Mouse (Mus musculus): ENCODE data around the gene Olfr1357. TPM values are rescaled to one million over a fixed set of nuclear protein-coding genes. Genes with fewer than 3 reads are reported as not detected.

Olfr1357 gene
- polyA plus RNA-seq, 1 experiment from 2014 or later, result not detected

DNA sequence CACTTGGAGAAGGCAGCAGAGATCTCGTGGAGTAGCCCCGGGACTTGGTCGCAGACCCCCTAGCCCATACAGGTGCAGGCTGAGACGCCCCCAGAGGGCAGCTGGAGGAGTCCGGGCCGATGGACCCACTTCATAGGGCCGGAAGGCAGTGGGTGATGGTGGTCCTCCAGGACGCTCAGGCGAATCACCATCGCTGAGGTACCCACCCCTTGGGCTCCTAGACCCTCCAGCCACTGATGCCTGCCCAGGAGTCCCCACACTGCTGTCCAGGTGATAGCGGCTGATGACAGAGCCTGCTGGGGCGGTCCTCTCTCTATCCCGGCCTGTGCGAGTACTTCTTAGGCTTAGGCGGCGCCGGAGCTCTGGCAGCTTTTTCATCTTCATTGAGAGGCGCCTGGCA, 28.6 kb downstream of the Olfr1357 start:
- peaks cover 26% of the 10 kb centered on the region for H3K27me3 ChIP-seq (replicated peaks; ENCODE audit: control insufficient read depth, insufficient read depth, low read length)
- 96% methylated on average over 18 of the region's 18 CpGs for WGBS
- H3K36me3 ChIP-seq (ENCODE audit: control insufficient read depth, insufficient read depth, low read length), result peaks cover 15% of the 10 kb centered on the region
- H3K9me3 ChIP-seq (ENCODE audit: control insufficient read depth, low read length), result no peaks in the 10 kb centered on the region
- no peaks in the 10 kb centered on the region for H3K4me1 ChIP-seq (replicated peaks; ENCODE audit: control insufficient read depth, insufficient read depth, low read length)
- DNase-seq (ENCODE audit: low spot score) (no peak), ATAC-seq (replicated peaks; ENCODE audit: low FRiP score) (no peak)
- no peak overlapping the region for H3K4me2 ChIP-seq
- no peak overlapping the region for H3K9ac ChIP-seq (ENCODE audit: low read depth, low read length)
- no peak overlapping the region for H3K4me3 ChIP-seq (ENCODE audit: low read depth, low read length)
- H3K27ac ChIP-seq (ENCODE audit: low read depth, low read length), result no peak overlapping the region

GRCm38 (mm10) chr10:78586026-78586425, 31.8 kb downstream of the Olfr1357 start:
- DNase-seq (ENCODE audit: low spot score), result no peak
- 92% methylated on average over 13 of the region's 13 CpGs for WGBS

DNA sequence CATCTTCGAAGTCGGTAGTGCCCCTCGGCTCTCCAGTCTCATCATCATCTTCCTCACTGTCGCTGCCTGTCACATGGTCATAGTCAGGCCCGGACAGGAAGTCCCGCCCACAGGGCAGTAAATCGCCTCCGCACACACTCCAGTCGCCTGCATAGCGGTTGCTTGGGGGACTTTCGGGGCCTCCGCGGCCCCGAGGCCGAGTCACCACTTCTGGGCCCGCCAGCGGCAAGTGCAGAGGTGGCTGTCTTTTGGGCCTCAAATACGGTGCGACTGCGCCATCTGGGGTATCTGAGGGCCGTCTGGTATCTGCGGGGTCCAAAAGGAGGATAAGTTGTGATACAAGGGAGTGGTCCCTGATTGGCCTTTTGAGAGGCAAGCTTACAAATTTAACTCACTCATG, 32.3 kb downstream of the Olfr1357 start:
- H3K4me3 ChIP-seq (ENCODE audit: low read depth, low read length), result no peak overlapping the region
- H3K9ac ChIP-seq (ENCODE audit: low read depth, low read length), result no peak overlapping the region
- no peak for ATAC-seq (replicated peaks; ENCODE audit: low FRiP score)
- H3K27ac ChIP-seq (ENCODE audit: low read depth, low read length), result no peak overlapping the region
- 84% methylated on average over 22 of the region's 22 CpGs for WGBS
- no peaks in the 10 kb centered on the region; the same call in 1 of the 2 replicates for H3K27me3 ChIP-seq (replicated peaks; ENCODE audit: control insufficient read depth, insufficient read depth, low read length)
- no peaks in the 10 kb centered on the region for H3K9me3 ChIP-seq (ENCODE audit: control insufficient read depth, low read length)
- no peaks in the 10 kb centered on the region for H3K4me1 ChIP-seq (replicated peaks; ENCODE audit: control insufficient read depth, insufficient read depth, low read length)
- H3K36me3 ChIP-seq (ENCODE audit: control insufficient read depth, insufficient read depth, low read length), result peaks cover 15% of the 10 kb centered on the region
- DNase-seq (ENCODE audit: low spot score), result peak; percentile 27
- no peak overlapping the region for H3K4me2 ChIP-seq

More at GRCm38 (mm10) chr10:78586026-78586425, 31.8 kb downstream of the Olfr1357 start:
- H3K27me3 ChIP-seq (replicated peaks; ENCODE audit: control insufficient read depth, insufficient read depth, low read length), result peaks cover under 1% of the 10 kb centered on the region
- H3K4me3 ChIP-seq (ENCODE audit: low read depth, low read length), result no peak overlapping the region
- peaks cover 15% of the 10 kb centered on the region for H3K36me3 ChIP-seq (ENCODE audit: control insufficient read depth, insufficient read depth, low read length)
- no peaks in the 10 kb centered on the region for H3K4me1 ChIP-seq (replicated peaks; ENCODE audit: control insufficient read depth, insufficient read depth, low read length)
- no peak for ATAC-seq (replicated peaks; ENCODE audit: low FRiP score)
- H3K27ac ChIP-seq (ENCODE audit: low read depth, low read length), result no peak overlapping the region
- H3K9ac ChIP-seq (ENCODE audit: low read depth, low read length), result no peak overlapping the region
- H3K4me2 ChIP-seq, result no peak overlapping the region
- no peaks in the 10 kb centered on the region for H3K9me3 ChIP-seq (ENCODE audit: control insufficient read depth, low read length)

GRCm38 (mm10) chr10:78584996-78585395, 32.9 kb downstream of the Olfr1357 start:
- DNase-seq (ENCODE audit: low spot score), result no peak
- ATAC-seq (replicated peaks; ENCODE audit: low FRiP score), result no peak
- H3K4me1 ChIP-seq (replicated peaks; ENCODE audit: control insufficient read depth, insufficient read depth, low read length), result no peaks in the 10 kb centered on the region
- H3K9me3 ChIP-seq (ENCODE audit: control insufficient read depth, low read length), result no peaks in the 10 kb centered on the region
- peaks cover 15% of the 10 kb centered on the region for H3K36me3 ChIP-seq (ENCODE audit: control insufficient read depth, insufficient read depth, low read length)
- WGBS, result 82% methylated on average over 1 of the region's 1 CpGs
- no peak overlapping the region for H3K4me3 ChIP-seq (ENCODE audit: low read depth, low read length)
- no peak overlapping the region for H3K27ac ChIP-seq (ENCODE audit: low read depth, low read length)
- no peaks in the 10 kb centered on the region; the same call in 1 of the 2 replicates for H3K27me3 ChIP-seq (replicated peaks; ENCODE audit: control insufficient read depth, insufficient read depth, low read length)
- H3K4me2 ChIP-seq, result no peak overlapping the region
- H3K9ac ChIP-seq (ENCODE audit: low read depth, low read length), result no peak overlapping the region

GRCm38 (mm10) chr10:78583939-78584338, 33.9 kb downstream of the Olfr1357 start:
- DNase-seq (ENCODE audit: low spot score) (no peak), ATAC-seq (replicated peaks; ENCODE audit: low FRiP score) (no peak)
- Histone ChIP-seq H3K9ac (ENCODE audit: low read depth, low read length) (no peak overlapping the region), H3K4me1 (replicated peaks; ENCODE audit: control insufficient read depth, insufficient read depth, low read length) (no peaks in the 10 kb centered on the region), H3K27me3 (replicated peaks; ENCODE audit: control insufficient read depth, insufficient read depth, low read length) (no peaks in the 10 kb centered on the region), H3K36me3 (ENCODE audit: control insufficient read depth, insufficient read depth, low read length) (peaks cover 20% of the 10 kb centered on the region), H3K9me3 (ENCODE audit: control insufficient read depth, low read length) (no peaks in the 10 kb centered on the region), H3K27ac (ENCODE audit: low read depth, low read length) (no peak overlapping the region), H3K4me2 (no peak overlapping the region), H3K4me3 (ENCODE audit: low read depth, low read length) (no peak overlapping the region)
- 82% methylated on average over 3 of the region's 3 CpGs for WGBS

- Histone ChIP-seq H3K36me3 (ENCODE audit: control insufficient read depth, insufficient read depth, low read length) (peaks cover 17% of the 10 kb centered on the region), H3K9ac (ENCODE audit: low read depth, low read length) (no peak overlapping the region), H3K27me3 (replicated peaks; ENCODE audit: control insufficient read depth, insufficient read depth, low read length) (no peaks in the 10 kb centered on the region), H3K4me3 (ENCODE audit: low read depth, low read length) (no peak overlapping the region), H3K4me2 (no peak overlapping the region), H3K4me1 (replicated peaks; ENCODE audit: control insufficient read depth, insufficient read depth, low read length) (no peaks in the 10 kb centered on the region), H3K9me3 (ENCODE audit: control insufficient read depth, low read length) (no peaks in the 10 kb centered on the region), H3K27ac (ENCODE audit: low read depth, low read length) (no peak overlapping the region)
- WGBS, result 72% methylated on average over 9 of the region's 9 CpGs
- ATAC-seq (replicated peaks; ENCODE audit: low FRiP score) (no peak), DNase-seq (ENCODE audit: low spot score) (no peak)
Observed at GRCm38 (mm10) chr10:78583347-78583746, 34.5 kb downstream of the Olfr1357 start.

- no peaks in the 10 kb centered on the region for H3K9me3 ChIP-seq (ENCODE audit: control insufficient read depth, low read length)
- H3K36me3 ChIP-seq (ENCODE audit: control insufficient read depth, insufficient read depth, low read length), result peaks cover 12% of the 10 kb centered on the region
- 93% methylated on average over 7 of the region's 7 CpGs for WGBS
- DNase-seq (ENCODE audit: low spot score) (no peak), ATAC-seq (replicated peaks; ENCODE audit: low FRiP score) (no peak)
- H3K27me3 ChIP-seq (replicated peaks; ENCODE audit: control insufficient read depth, insufficient read depth, low read length), result no peaks in the 10 kb centered on the region
- no peak overlapping the region for H3K4me2 ChIP-seq
- H3K9ac ChIP-seq (ENCODE audit: low read depth, low read length), result no peak overlapping the region
- no peaks in the 10 kb centered on the region for H3K4me1 ChIP-seq (replicated peaks; ENCODE audit: control insufficient read depth, insufficient read depth, low read length)
- no peak overlapping the region for H3K27ac ChIP-seq (ENCODE audit: low read depth, low read length)
- no peak overlapping the region for H3K4me3 ChIP-seq (ENCODE audit: low read depth, low read length)
Observed at GRCm38 (mm10) chr10:78581121-78581520, 36.8 kb downstream of the Olfr1357 start.

DNA sequence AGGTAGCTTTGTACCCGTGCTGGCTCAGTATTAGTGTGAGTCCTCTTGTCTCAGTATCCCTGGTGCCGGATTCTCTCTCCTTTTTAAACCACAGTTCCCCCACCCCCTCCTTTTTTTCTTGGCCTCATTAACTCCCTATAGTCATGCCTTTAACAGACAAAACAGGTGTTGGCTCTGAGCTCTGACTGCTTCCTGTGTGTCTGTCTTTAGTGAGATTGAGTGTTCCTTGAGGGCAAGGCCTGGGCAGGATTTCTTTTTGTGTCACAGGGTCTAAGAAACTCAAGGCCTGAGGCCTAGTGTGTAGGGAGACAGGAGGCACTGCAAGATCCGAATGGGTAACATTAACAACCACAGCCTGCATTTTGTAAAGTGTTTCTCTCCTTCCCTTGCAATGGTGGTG, 39.7 kb downstream of the Olfr1357 start:
- Histone ChIP-seq H3K4me1 (replicated peaks; ENCODE audit: control insufficient read depth, insufficient read depth, low read length) (peaks cover 9% of the 10 kb centered on the region), H3K36me3 (ENCODE audit: control insufficient read depth, insufficient read depth, low read length) (peaks cover 7% of the 10 kb centered on the region), H3K27ac (ENCODE audit: low read depth, low read length) (no peak overlapping the region), H3K4me2 (no peak overlapping the region), H3K9ac (ENCODE audit: low read depth, low read length) (no peak overlapping the region), H3K27me3 (replicated peaks; ENCODE audit: control insufficient read depth, insufficient read depth, low read length) (no peaks in the 10 kb centered on the region), H3K9me3 (ENCODE audit: control insufficient read depth, low read length) (no peaks in the 10 kb centered on the region), H3K4me3 (ENCODE audit: low read depth, low read length) (no peak overlapping the region)
- DNase-seq (ENCODE audit: low spot score), result no peak
- ATAC-seq (replicated peaks; ENCODE audit: low FRiP score), result no peak
- 78% methylated on average over 3 of the region's 3 CpGs for WGBS

GRCm38 (mm10) chr10:78576435-78577184, 41.3 kb downstream of the Olfr1357 start:
- peaks cover 9% of the 10 kb centered on the region for H3K4me1 ChIP-seq (replicated peaks; ENCODE audit: control insufficient read depth, insufficient read depth, low read length)
- no peak for DNase-seq (ENCODE audit: low spot score)
- no peak for ATAC-seq (replicated peaks; ENCODE audit: low FRiP score)
- no peak overlapping the region for H3K4me2 ChIP-seq
- no peak overlapping the region for H3K9ac ChIP-seq (ENCODE audit: low read depth, low read length)
- H3K9me3 ChIP-seq (ENCODE audit: control insufficient read depth, low read length), result no peaks in the 10 kb centered on the region
- no peaks in the 10 kb centered on the region for H3K27me3 ChIP-seq (replicated peaks; ENCODE audit: control insufficient read depth, insufficient read depth, low read length)
- 86% methylated on average over 16 of the region's 16 CpGs for WGBS
- H3K4me3 ChIP-seq (ENCODE audit: low read depth, low read length), result no peak overlapping the region
- H3K27ac ChIP-seq (ENCODE audit: low read depth, low read length), result no peak overlapping the region
- H3K36me3 ChIP-seq (ENCODE audit: control insufficient read depth, insufficient read depth, low read length), result peaks cover 7% of the 10 kb centered on the region

Data from liver, embryonic 11.5 days (tissue).